Mouse (Mus musculus): ENCODE data around the gene Acap2.

- TF ChIP-seq CTCF (IDR thresholded peaks at IDR 0.05; ENCODE audit: low read depth) (no peak), EP300 (IDR thresholded peaks at IDR 0.05; ENCODE audit: low read depth) (no peak)
These were observed 140.8 kb downstream of the Acap2 start for GRCm38 (mm10) chr16:31060226-31060625.
